Mouse (Mus musculus): ENCODE results near the gene Npnt.

Gene Npnt

GRCm38 (mm10) chr3:132949791-132950528 is at the start of gene Npnt:
Npnt (minus strand) TSS chr3:132950291.
- peak; percentile 32 to 52 for DNase-seq (ENCODE audit: low spot score in 2 of 2)

- no peak for DNase-seq (ENCODE audit: low spot score in 2 of 2)
Measured at GRCm38 (mm10) chr3:132996299-132996698, 46.2 kb upstream of the Npnt start.

GRCm38 (mm10) chr3:132995904-132996267 is 45.8 kb upstream of the Npnt start:
- no peak for DNase-seq (ENCODE audit: low spot score in 2 of 2)

- no peak for DNase-seq (ENCODE audit: low spot score in 2 of 2)
Measured at GRCm38 (mm10) chr3:132995172-132995903, 45.2 kb upstream of the Npnt start.

GRCm38 (mm10) chr3:132986188-132986587 is 36.1 kb upstream of the Npnt start:
- DNase-seq (ENCODE audit: low spot score in 2 of 2), result no peak

GRCm38 (mm10) chr3:132983845-132984485 is 33.9 kb upstream of the Npnt start:
- DNase-seq (ENCODE audit: low spot score in 2 of 2), result no peak

- no peak for DNase-seq (ENCODE audit: low spot score in 2 of 2)
Measured at GRCm38 (mm10) chr3:132981968-132982367, 31.9 kb upstream of the Npnt start.

GRCm38 (mm10) chr3:132979781-132980461 is 29.8 kb upstream of the Npnt start:
- DNase-seq (ENCODE audit: low spot score in 2 of 2), result no peak

- no peak for DNase-seq (ENCODE audit: low spot score in 2 of 2)
Measured at GRCm38 (mm10) chr3:132966255-132966654, 16.2 kb upstream of the Npnt start.

GRCm38 (mm10) chr3:132964715-132965507 is 14.8 kb upstream of the Npnt start:
- DNase-seq (ENCODE audit: low spot score in 2 of 2), result no peak

- DNase-seq (ENCODE audit: low spot score in 2 of 2), result no peak
Measured at GRCm38 (mm10) chr3:132962631-132963361, 12.7 kb upstream of the Npnt start.

- DNase-seq (ENCODE audit: low spot score in 2 of 2), result no peak
Measured at GRCm38 (mm10) chr3:132950529-132950880, 414 bp upstream of the Npnt start.

- peak; percentile 47 to 50 for DNase-seq (ENCODE audit: low spot score in 2 of 2)
Measured at GRCm38 (mm10) chr3:132949380-132949790, 706 bp downstream of the Npnt start.

GRCm38 (mm10) chr3:132948298-132948795 is 1.7 kb downstream of the Npnt start:
- no peak for DNase-seq (ENCODE audit: low spot score in 2 of 2)

GRCm38 (mm10) chr3:132946086-132946485 is 4.0 kb downstream of the Npnt start:
- DNase-seq (ENCODE audit: low spot score in 2 of 2), result no peak

- no peak for DNase-seq (ENCODE audit: low spot score in 2 of 2)
Measured at GRCm38 (mm10) chr3:132945669-132946068, 4.4 kb downstream of the Npnt start.

- DNase-seq (ENCODE audit: low spot score in 2 of 2), result no peak
Measured at GRCm38 (mm10) chr3:132944609-132945008, 5.5 kb downstream of the Npnt start.

GRCm38 (mm10) chr3:132944193-132944592 is 5.9 kb downstream of the Npnt start:
- DNase-seq (ENCODE audit: low spot score in 2 of 2), result no peak

- DNase-seq (ENCODE audit: low spot score in 2 of 2), result no peak
Measured at GRCm38 (mm10) chr3:132942778-132943177, 7.3 kb downstream of the Npnt start.

GRCm38 (mm10) chr3:132940181-132940990 is 9.7 kb downstream of the Npnt start:
- DNase-seq (ENCODE audit: low spot score in 2 of 2), result no peak

All from right cerebral cortex, postnatal 10 days (tissue).